Mouse (Mus musculus) thymus, postnatal 0 days (tissue): ENCODE data around the gene Pla2g5. TPM values are rescaled to one million over a fixed set of nuclear protein-coding genes. Genes with fewer than 3 reads are reported as not detected.

Source experiments
- DNase-seq: peaks from one replicate; pipeline ENCODE4 v3.0.0-alpha.2; 2015; ENCODE audit warnings: low spot score
- polyA plus RNA-seq: library from polyadenylated mRNA; unstranded; fragments of >200 nt; fragmentation: Nextera tagmentation; extraction: Ambion mirVana; gene quantifications from 2 replicates; pipeline ENCODE4 v1.2.1, GENCODE M21; 2015

Gene Pla2g5
- polyA plus RNA-seq, 1 experiment from 2014 or later = 0.16 TPM

- no peak for DNase-seq
These were observed 63.0 kb downstream of the Pla2g5 start for GRCm38 (mm10) chr4:138800134-138800744.

GRCm38 (mm10) chr4:138797217-138797570 is 66.1 kb downstream of the Pla2g5 start:
- no peak for DNase-seq

- no peak for DNase-seq
These were observed 66.6 kb downstream of the Pla2g5 start for GRCm38 (mm10) chr4:138796513-138797216.

GRCm38 (mm10) chr4:138794344-138794743 is 68.9 kb downstream of the Pla2g5 start:
- DNase-seq = no peak

- no peak for DNase-seq
These were observed 70.0 kb downstream of the Pla2g5 start for GRCm38 (mm10) chr4:138793276-138793675.

GRCm38 (mm10) chr4:138792599-138792998 is 70.7 kb downstream of the Pla2g5 start:
- no peak for DNase-seq

- no peak for DNase-seq
These were observed 71.8 kb downstream of the Pla2g5 start for GRCm38 (mm10) chr4:138791452-138791851.

GRCm38 (mm10) chr4:138788381-138788780 is 74.9 kb downstream of the Pla2g5 start:
- DNase-seq = no peak

- no peak for DNase-seq
These were observed 77.1 kb downstream of the Pla2g5 start for GRCm38 (mm10) chr4:138786141-138786540.

- no peak for DNase-seq
These were observed 77.6 kb downstream of the Pla2g5 start for GRCm38 (mm10) chr4:138785721-138786120.

GRCm38 (mm10) chr4:138782098-138782497 is 81.2 kb downstream of the Pla2g5 start:
- DNase-seq = no peak

GRCm38 (mm10) chr4:138780300-138780699 is 83.0 kb downstream of the Pla2g5 start:
- no peak for DNase-seq

- no peak for DNase-seq
These were observed 85.6 kb downstream of the Pla2g5 start for GRCm38 (mm10) chr4:138777417-138778407.

- no peak for DNase-seq
These were observed 87.8 kb downstream of the Pla2g5 start, which contains the start of gene Pla2g2d for GRCm38 (mm10) chr4:138775435-138775834. Pla2g2d (plus strand) TSS chr4:138775735.

- DNase-seq = no peak
These were observed 90.9 kb downstream of the Pla2g5 start for GRCm38 (mm10) chr4:138772386-138772785.

- no peak for DNase-seq
These were observed 91.3 kb downstream of the Pla2g5 start for GRCm38 (mm10) chr4:138771970-138772369.

GRCm38 (mm10) chr4:138762266-138762665 is 101.0 kb downstream of the Pla2g5 start:
- DNase-seq = no peak

- no peak for DNase-seq
These were observed 105.9 kb downstream of the Pla2g5 start, which contains the start of gene Pla2g2f for GRCm38 (mm10) chr4:138757416-138757815. Pla2g2f (minus strand) TSS chr4:138757626.

- no peak for DNase-seq
These were observed 107.3 kb downstream of the Pla2g5 start for GRCm38 (mm10) chr4:138755983-138756382.

- DNase-seq = no peak
These were observed 107.8 kb downstream of the Pla2g5 start for GRCm38 (mm10) chr4:138755439-138755838.

GRCm38 (mm10) chr4:138754432-138754831 is 108.8 kb downstream of the Pla2g5 start:
- DNase-seq = no peak

GRCm38 (mm10) chr4:138753608-138754007 is 109.7 kb downstream of the Pla2g5 start:
- DNase-seq = no peak
